Mouse (Mus musculus) embryonic fibroblast, embryonic 13.5 days (primary cell): ENCODE results near the gene Dct. TPM values are rescaled to one million over a fixed set of nuclear protein-coding genes. Genes with fewer than 3 reads are reported as not detected.

Experiments
- H3K27ac ChIP-seq: 2 replicates; pipeline ENCODE4 v1.5.1; 2012; ENCODE audit warnings: low read length, control low read depth, inconsistent platforms; ENCODE audit not compliant: insufficient read depth
- H3K4me1 ChIP-seq: 2 replicates; pipeline ENCODE4 v1.6.1; 2011; ENCODE audit warnings: low read length; ENCODE audit not compliant: control insufficient read depth, insufficient read depth
- H3K4me3 ChIP-seq: 2 replicates; pipeline ENCODE4 v1.5.1; 2011; ENCODE audit warnings: mild to moderate bottlenecking, control low read depth, low read length; ENCODE audit not compliant: insufficient read depth
- CTCF ChIP-seq: IDR thresholded peaks from 2 replicates; pipeline ENCODE4 v1.5.1; 2011; ENCODE audit warnings: mild to moderate bottlenecking, control low read depth, low read length, moderate library complexity, borderline replicate concordance; ENCODE audit not compliant: insufficient read depth
- POLR2A ChIP-seq: IDR thresholded peaks from 2 replicates; pipeline ENCODE4 v1.6.1; 2011; ENCODE audit warnings: low read depth, mild to moderate bottlenecking, control low read depth, low read length, moderate library complexity
- polyA plus RNA-seq: library from polyadenylated mRNA; stranded (reverse); fragments of >200 nt; gene quantifications from 2 replicates; pipeline ENCODE4 v1.2.4, GENCODE M21; 2011; ENCODE audit warnings: low read depth; ENCODE audit not compliant: missing spikeins, insufficient read length

Dct gene
- polyA plus RNA-seq, 1 experiment, result not detected

DNA sequence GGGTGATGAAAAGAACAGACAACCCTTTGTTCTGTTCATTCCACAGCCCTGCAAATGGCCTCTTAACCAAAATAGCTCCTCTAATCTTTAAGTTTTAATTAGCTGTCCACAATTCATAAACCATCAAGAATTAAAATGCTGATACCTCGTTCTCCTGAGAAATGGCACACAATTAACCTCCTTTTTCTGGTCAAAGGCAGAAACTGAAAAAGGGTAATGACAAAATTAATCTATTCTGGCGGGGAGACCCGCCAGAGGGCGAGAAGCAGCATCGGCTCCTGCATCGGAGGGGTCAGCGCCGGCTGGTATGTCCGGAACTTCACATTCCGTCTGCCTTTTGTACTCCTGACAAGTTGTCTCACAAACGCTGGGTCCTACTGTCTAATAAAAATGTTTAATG, 28.6 kb upstream of the Dct start:
- no peak overlapping the region for H3K27ac ChIP-seq
- no peaks in the 10 kb centered on the region for H3K4me1 ChIP-seq
- TF ChIP-seq CTCF (no peak), POLR2A (no peak)
- no peak overlapping the region for H3K4me3 ChIP-seq

- Histone ChIP-seq H3K4me1 (no peaks in the 10 kb centered on the region), H3K4me3 (no peak overlapping the region), H3K27ac (no peak overlapping the region)
- no peak for TF ChIP-seq CTCF
- no peak for TF ChIP-seq POLR2A
These were observed 18.1 kb upstream of the Dct start for GRCm38 (mm10) chr14:118070100-118070499.

GRCm38 (mm10) chr14:118069439-118070079, 17.5 kb upstream of the Dct start:
- TF ChIP-seq POLR2A, result no peak
- no peak for TF ChIP-seq CTCF
- H3K4me3 ChIP-seq, result no peak overlapping the region
- H3K4me1 ChIP-seq, result no peaks in the 10 kb centered on the region
- H3K27ac ChIP-seq, result no peak overlapping the region

DNA sequence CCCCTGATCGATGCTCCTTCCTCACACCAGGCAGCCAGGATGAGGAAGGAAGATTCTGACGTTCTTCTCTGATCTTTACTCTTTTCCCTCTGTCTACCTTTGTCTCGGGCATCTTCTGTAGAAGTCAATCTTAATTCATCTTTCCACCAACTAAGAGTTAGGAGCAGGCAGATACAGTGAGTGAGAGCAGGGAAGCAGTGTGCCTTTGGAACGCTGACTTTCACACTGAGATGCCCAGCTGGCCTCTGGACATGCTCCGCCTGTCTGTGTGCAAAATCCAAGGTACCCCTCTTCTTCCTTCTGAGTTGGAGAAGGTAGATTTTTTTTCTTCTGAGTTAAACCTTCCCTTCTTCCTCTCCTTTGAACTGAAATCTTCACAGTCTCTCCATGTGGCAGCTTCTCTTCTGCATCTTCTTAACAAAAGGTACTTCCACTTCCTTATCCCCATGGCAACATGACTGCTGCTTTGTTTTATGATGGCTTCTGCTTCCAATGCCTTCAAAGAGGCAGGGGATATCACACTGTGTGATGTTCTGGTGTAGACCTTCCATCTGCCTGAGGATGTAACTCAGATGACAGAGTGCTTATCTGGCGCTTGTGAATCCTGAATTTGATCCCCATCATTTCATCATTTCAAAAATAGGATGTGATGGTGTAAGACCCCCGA, 9.9 kb upstream of the Dct start:
- no peak for TF ChIP-seq POLR2A
- TF ChIP-seq CTCF, result no peak
- Histone ChIP-seq H3K27ac (no peak overlapping the region), H3K4me3 (no peak overlapping the region), H3K4me1 (no peaks in the 10 kb centered on the region)

DNA sequence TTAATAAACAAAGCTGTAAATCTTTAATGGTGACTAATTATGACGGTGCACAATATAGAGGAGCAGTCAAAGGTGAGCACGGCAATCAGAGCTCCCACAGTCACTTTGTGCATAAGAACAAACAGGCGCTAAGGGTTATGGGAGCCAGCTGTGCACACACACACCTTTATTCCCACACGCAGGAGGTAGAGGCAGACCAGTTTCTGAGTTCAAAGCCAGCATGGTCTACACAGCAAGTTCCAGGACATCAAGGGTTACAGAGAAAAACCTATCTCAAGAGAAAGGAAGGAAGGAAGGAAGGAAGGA, 6.5 kb upstream of the Dct start:
- no peak overlapping the region for H3K27ac ChIP-seq
- H3K4me3 ChIP-seq, result no peak overlapping the region
- no peak for TF ChIP-seq CTCF
- TF ChIP-seq POLR2A, result no peak
- H3K4me1 ChIP-seq, result no peaks in the 10 kb centered on the region

GRCm38 (mm10) chr14:118057696-118058580, 5.9 kb upstream of the Dct start:
- Histone ChIP-seq H3K27ac (no peak overlapping the region), H3K4me1 (no peaks in the 10 kb centered on the region), H3K4me3 (no peak overlapping the region)
- TF ChIP-seq CTCF, result no peak
- TF ChIP-seq POLR2A, result no peak

GRCm38 (mm10) chr14:118052770-118053169, 726 bp upstream of the Dct start:
- H3K4me1 ChIP-seq, result no peaks in the 10 kb centered on the region
- H3K4me3 ChIP-seq, result no peak overlapping the region
- TF ChIP-seq CTCF (no peak), POLR2A (no peak)
- H3K27ac ChIP-seq, result no peak overlapping the region

DNA sequence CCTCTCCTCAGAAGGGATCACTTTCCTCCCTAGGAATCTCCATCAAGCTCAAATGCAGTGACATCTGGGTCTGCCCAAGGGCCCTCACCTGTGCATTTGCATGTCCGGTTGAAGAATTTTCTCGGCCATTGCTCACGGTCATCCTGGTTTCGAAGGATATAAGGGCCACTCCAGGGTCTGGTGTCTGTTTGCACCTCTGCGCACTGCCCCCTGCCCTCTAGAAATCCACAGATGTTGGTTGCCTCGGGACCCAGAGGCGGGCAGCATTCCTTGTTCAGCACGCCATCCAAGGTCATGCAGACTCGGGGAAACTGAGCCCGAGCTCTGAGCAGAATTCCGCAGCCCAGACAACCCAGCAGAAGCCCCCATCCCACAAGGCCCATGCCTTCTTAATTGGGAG, 648 bp downstream of the Dct start:
- Histone ChIP-seq H3K27ac (no peak overlapping the region), H3K4me3 (no peak overlapping the region), H3K4me1 (no peaks in the 10 kb centered on the region)
- TF ChIP-seq CTCF, result no peak
- TF ChIP-seq POLR2A, result no peak

DNA sequence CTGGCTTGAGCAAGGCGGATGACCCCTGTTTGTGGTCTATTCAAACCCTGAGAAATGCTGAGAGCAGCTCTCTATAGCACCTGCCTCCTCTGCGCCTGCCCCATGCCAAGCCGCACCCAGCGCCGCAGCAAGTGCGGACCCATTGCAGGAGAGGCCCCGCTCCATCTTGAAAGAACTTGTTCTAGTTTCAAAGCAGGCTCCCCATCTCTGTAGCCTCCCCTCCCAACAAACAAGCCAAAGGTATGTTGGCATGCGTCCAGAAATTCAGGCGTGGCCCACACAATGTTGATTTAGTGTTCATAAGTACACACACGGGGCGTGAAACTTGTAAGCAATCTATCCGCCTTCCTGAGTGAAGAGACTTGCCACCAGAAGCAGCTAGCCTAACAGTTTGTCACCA, 1.1 kb downstream of the Dct start:
- no peak for TF ChIP-seq CTCF
- no peak for TF ChIP-seq POLR2A
- H3K4me1 ChIP-seq, result no peaks in the 10 kb centered on the region
- H3K4me3 ChIP-seq, result no peak overlapping the region
- no peak overlapping the region for H3K27ac ChIP-seq

- Histone ChIP-seq H3K4me1 (no peaks in the 10 kb centered on the region), H3K27ac (no peak overlapping the region), H3K4me3 (no peak overlapping the region)
- TF ChIP-seq POLR2A, result no peak
- no peak for TF ChIP-seq CTCF
These were observed 1.6 kb downstream of the Dct start for GRCm38 (mm10) chr14:118050431-118050830.
